ENCODE assay signal across 11 mouse cellular contexts in the genomic region with DNA sequence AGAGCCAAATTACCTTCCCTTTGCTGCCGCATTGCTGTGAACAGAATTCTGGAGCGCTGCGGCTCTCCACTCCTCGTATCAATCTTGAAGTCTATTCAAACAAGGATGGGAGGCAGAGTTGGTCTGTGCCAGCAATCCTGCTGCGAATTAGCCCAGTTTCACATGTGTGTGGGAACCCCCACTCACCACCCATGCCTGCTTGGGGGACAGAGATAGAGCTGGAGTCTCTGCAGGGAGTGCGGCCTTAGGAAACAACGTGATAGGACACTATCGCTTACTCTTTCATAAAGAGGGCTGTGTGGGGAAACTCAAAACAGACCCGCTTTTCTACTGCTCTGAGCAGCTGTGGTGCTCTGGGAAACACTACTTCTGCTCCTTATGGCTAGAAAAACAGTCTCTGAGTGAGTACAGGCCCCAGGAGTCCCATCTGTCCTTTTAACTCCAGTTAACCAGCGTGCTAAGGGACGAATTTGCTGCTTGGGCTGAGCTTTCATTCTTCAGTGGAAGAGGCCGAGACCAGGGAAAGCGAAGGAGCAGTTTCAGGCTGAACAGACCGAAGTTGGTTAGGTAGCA.
DNase-seq lines count a peak whose midpoint lies in the region; ATAC-seq and TF ChIP-seq lines count a peak whose summit lies in the region.
"Had no signal": no experiment of that assay in that cellular context is flagged by ENCODE, and none has a peak within 500 bp of the region (broad histone marks: within the 10 kb centered on the region; RNA-seq: fewer than 3 reads in every experiment).

No protein-coding gene starts in this region.

- H3K27ac ChIP-seq in limb, embryonic 14.5 days (replicated peaks; ENCODE audit: low read depth, low read length) = peak overlapping the region; percentile 29
- H3K27ac ChIP-seq: liver, embryonic 15.5 days had no signal

- no peak overlapping the region for H3K9ac ChIP-seq in limb, embryonic 14.5 days (ENCODE audit: low read depth, low read length, severe bottlenecking)
- H3K9ac ChIP-seq: liver, embryonic 15.5 days had no signal

- ATAC-seq in limb, embryonic 14.5 days (ENCODE audit: low FRiP score, low read depth) = 0 out of 2 replicates have a peak, but pooled peaks have one; percentile 53
- no peak for ATAC-seq in megakaryocyte-erythroid progenitor cell, adult 5-6 weeks (replicated peaks; ENCODE audit: low FRiP score, low TSS enrichment, poor library complexity, severe bottlenecking)

- 34% methylated on average over 14 of the region's 14 CpGs for WGBS in limb, embryonic 14.5 days

- H3K36me3 ChIP-seq in limb, embryonic 14.5 days (ENCODE audit: control insufficient read depth, insufficient read depth, low read length) = no peaks in the 10 kb centered on the region
- H3K36me3 ChIP-seq: liver, embryonic 15.5 days had no signal

- peaks cover 13% of the 10 kb centered on the region; the same call in 1 of the 2 replicates for H3K4me1 ChIP-seq in limb, embryonic 14.5 days (ENCODE audit: control insufficient read depth, insufficient read depth, low read length)
- H3K4me1 ChIP-seq: liver, embryonic 15.5 days had no signal

- TF ChIP-seq POLR2A in limb, embryonic 14.5 days (IDR thresholded peaks at IDR 0.05; ENCODE audit: borderline replicate concordance, extremely low read depth, insufficient read depth, insufficient read length) = no peak

- H3K4me2 ChIP-seq in limb, embryonic 14.5 days (replicated peaks; ENCODE audit: low read depth, low read length, severe bottlenecking) = peak overlapping the region; percentile 11
- H3K4me2 ChIP-seq: liver, embryonic 15.5 days had no signal

- 0 out of 2 replicates have a peak, but pooled peaks cover 8% of the 10 kb centered on the region for H3K27me3 ChIP-seq in limb, embryonic 14.5 days (ENCODE audit: control insufficient read depth, insufficient read depth, low read length)
- H3K27me3 ChIP-seq: liver, embryonic 15.5 days had no signal

- peak; percentile 18 for DNase-seq in layer of hippocampus, postnatal 14 days (ENCODE audit: low spot score in 2 of 2)
- no peak for DNase-seq in layer of hippocampus, postnatal 25 days (ENCODE audit: extremely low spot score in 1 of 2, low spot score in 1 of 2)
- DNase-seq in cerebellum, adult 18-20 months = peak; percentile 39 to 40
- peak; percentile 32 for DNase-seq in embryo, embryonic 10.5 days (ENCODE audit: low spot score)
- DNase-seq in limb, embryonic 14.5 days (ENCODE audit: low spot score) = peak; percentile 63
- DNase-seq in T-cell, adult 2 months (ENCODE audit: low spot score) = no peak
- no peak for DNase-seq in thymus, postnatal 14 days
- DNase-seq: adrenal gland, postnatal 14 days had no signal

- no peak overlapping the region for H3K4me3 ChIP-seq in limb, embryonic 14.5 days (replicated peaks; ENCODE audit: low read length)
- H3K4me3 ChIP-seq: erythroblast, embryonic 14.5 days; liver, embryonic 15.5 days had no signal

- no peaks in the 10 kb centered on the region for H3K9me3 ChIP-seq in limb, embryonic 14.5 days (ENCODE audit: control insufficient read depth, low read length)
- H3K9me3 ChIP-seq: liver, embryonic 15.5 days had no signal

Comparison
In these comparisons a context has a peak if more than half of its experiments do, and no peak if none do; other contexts are left out.
1. DNase-seq: peak in layer of hippocampus, postnatal 14 days (2 of 2), cerebellum, adult 18-20 months (2 of 2), embryo, embryonic 10.5 days (single experiment) and limb, embryonic 14.5 days (single experiment); none in layer of hippocampus, postnatal 25 days (0 of 2), T-cell, adult 2 months (single experiment) and thymus, postnatal 14 days (single experiment).